Mouse (Mus musculus) heart, embryonic 10.5 days (tissue): Measurements from ENCODE around the gene Dcst2. TPM values are rescaled to one million over a fixed set of nuclear protein-coding genes. Genes with fewer than 3 reads are reported as not detected.

Experiments used
- DNase-seq: peaks from one replicate; pipeline ENCODE4 v3.0.0-alpha.2; 2017; ENCODE audit warnings: low spot score
- H3K27ac ChIP-seq: fragments of 300-500 bp; sonication (generic); 2 replicates; pipeline ENCODE4 v1.5.1; 2016; ENCODE audit warnings: mild to moderate bottlenecking
- H3K27me3 ChIP-seq: fragments of 300-500 bp; sonication (generic); 2 replicates; pipeline ENCODE4 v1.6.1; 2016; ENCODE audit warnings: mild to moderate bottlenecking; ENCODE audit not compliant: poor library complexity, insufficient read depth, severe bottlenecking
- H3K36me3 ChIP-seq: fragments of 300-500 bp; sonication (generic); 2 replicates; pipeline ENCODE4 v1.6.1; 2016; ENCODE audit warnings: mild to moderate bottlenecking, moderate library complexity
- H3K4me1 ChIP-seq: fragments of 300-500 bp; sonication (generic); 2 replicates; pipeline ENCODE4 v1.6.1; 2016; ENCODE audit warnings: mild to moderate bottlenecking
- H3K4me3 ChIP-seq: fragments of 300-500 bp; sonication (generic); 2 replicates; pipeline ENCODE4 v1.5.1; 2016; ENCODE audit warnings: mild to moderate bottlenecking, moderate library complexity
- H3K9me3 ChIP-seq: fragments of 300-500 bp; sonication (generic); 2 replicates; pipeline ENCODE4 v1.6.1; 2016; ENCODE audit warnings: mild to moderate bottlenecking, moderate library complexity
- WGBS: fragments of 180-500 bp; shearing (Covaris S2); methylation state at CpG from one replicate; pipeline ENCODE4 v1.1.7; 2016; 5-methylcytosine and 5-hydroxymethylcytosine counted together
- polyA plus RNA-seq: library from polyadenylated mRNA; unstranded; fragments of >200 nt; fragmentation: Nextera tagmentation; extraction: Ambion mirVana; gene quantifications from 2 replicates; pipeline ENCODE4 v1.2.1, GENCODE M21; 2016

The Dcst2 gene
- polyA plus RNA-seq, 1 experiment from 2014 or later, result 0.05 TPM

GRCm38 (mm10) chr3:89321183-89322130, 40.3 kb upstream of the Dcst2 start:
- Histone ChIP-seq H3K27ac (peak overlapping the region; percentile 47), H3K4me1 (peaks cover 53% of the 10 kb centered on the region), H3K36me3 (no peaks in the 10 kb centered on the region), H3K27me3 (peaks cover 79% of the 10 kb centered on the region), H3K4me3 (peak overlapping the region; percentile 76), H3K9me3 (no peaks in the 10 kb centered on the region)
- DNase-seq, result no peak
- WGBS, result 1% methylated on average over 66 of the region's 66 CpGs

GRCm38 (mm10) chr3:89322131-89322500, 39.7 kb upstream of the Dcst2 start:
- peaks cover 50% of the 10 kb centered on the region for H3K4me1 ChIP-seq
- peak overlapping the region; percentile 76 for H3K4me3 ChIP-seq
- no peaks in the 10 kb centered on the region for H3K9me3 ChIP-seq
- H3K36me3 ChIP-seq, result no peaks in the 10 kb centered on the region
- WGBS, result under 1% methylated on average over 14 of the region's 14 CpGs
- DNase-seq, result no peak
- H3K27ac ChIP-seq, result peak overlapping the region; percentile 64
- peaks cover 82% of the 10 kb centered on the region for H3K27me3 ChIP-seq

GRCm38 (mm10) chr3:89322514-89323165, 39.1 kb upstream of the Dcst2 start, which contains the start of gene Efna3:
Efna3 (minus strand) TSS chr3:89322965.
- Histone ChIP-seq H3K36me3 (no peaks in the 10 kb centered on the region), H3K4me3 (peak within 1 kb of the TSS; percentile 76), H3K27me3 (peaks cover 82% of the 10 kb centered on the region), H3K27ac (peak within 1 kb of the TSS; percentile 64), H3K4me1 (peaks cover 52% of the 10 kb centered on the region), H3K9me3 (no peaks in the 10 kb centered on the region)
- 1% methylated on average over 53 of the region's 53 CpGs for WGBS
- DNase-seq, result no peak

GRCm38 (mm10) chr3:89325882-89326281, 35.9 kb upstream of the Dcst2 start:
- no peak overlapping the region for H3K27ac ChIP-seq
- 81% methylated on average over 8 of the region's 8 CpGs for WGBS
- no peaks in the 10 kb centered on the region for H3K9me3 ChIP-seq
- H3K27me3 ChIP-seq, result peaks cover 65% of the 10 kb centered on the region
- DNase-seq, result no peak
- H3K36me3 ChIP-seq, result no peaks in the 10 kb centered on the region
- peaks cover 48% of the 10 kb centered on the region for H3K4me1 ChIP-seq
- H3K4me3 ChIP-seq, result no peak overlapping the region

GRCm38 (mm10) chr3:89327371-89327870, 34.4 kb upstream of the Dcst2 start:
- 50% methylated on average over 9 of the region's 9 CpGs for WGBS
- no peak for DNase-seq
- Histone ChIP-seq H3K27ac (no peak overlapping the region), H3K4me1 (peaks cover 46% of the 10 kb centered on the region), H3K9me3 (no peaks in the 10 kb centered on the region), H3K36me3 (no peaks in the 10 kb centered on the region), H3K27me3 (peaks cover 50% of the 10 kb centered on the region), H3K4me3 (no peak overlapping the region)

GRCm38 (mm10) chr3:89328623-89329022, 33.2 kb upstream of the Dcst2 start:
- Histone ChIP-seq H3K4me3 (no peak overlapping the region), H3K27me3 (peaks cover 46% of the 10 kb centered on the region), H3K9me3 (no peaks in the 10 kb centered on the region), H3K27ac (peak overlapping the region; percentile 42; the same call in 1 of the 2 replicates), H3K36me3 (peaks cover 11% of the 10 kb centered on the region), H3K4me1 (peaks cover 49% of the 10 kb centered on the region)
- DNase-seq, result no peak
- WGBS, result 8% methylated on average over 4 of the region's 4 CpGs

- 51% methylated on average over 3 of the region's 3 CpGs for WGBS
- H3K4me1 ChIP-seq, result peaks cover 49% of the 10 kb centered on the region
These were observed 31.4 kb upstream of the Dcst2 start for GRCm38 (mm10) chr3:89330346-89330745.

GRCm38 (mm10) chr3:89330948-89331347, 30.8 kb upstream of the Dcst2 start:
- 16% methylated on average over 10 of the region's 10 CpGs for WGBS
- H3K9me3 ChIP-seq, result no peaks in the 10 kb centered on the region
- peaks cover 28% of the 10 kb centered on the region for H3K36me3 ChIP-seq
- H3K27me3 ChIP-seq, result peaks cover 42% of the 10 kb centered on the region
- peaks cover 52% of the 10 kb centered on the region for H3K4me1 ChIP-seq
- 0 out of 2 replicates have a peak overlapping the region, but pooled peaks have one; percentile 12 for H3K4me3 ChIP-seq
- DNase-seq, result peak; percentile 88
- no peak overlapping the region for H3K27ac ChIP-seq

More at GRCm38 (mm10) chr3:89330346-89330745, 31.4 kb upstream of the Dcst2 start:
- H3K27me3 ChIP-seq, result peaks cover 37% of the 10 kb centered on the region
- DNase-seq, result no peak
- no peaks in the 10 kb centered on the region for H3K9me3 ChIP-seq
- no peak overlapping the region for H3K4me3 ChIP-seq
- no peak overlapping the region for H3K27ac ChIP-seq
- H3K36me3 ChIP-seq, result peaks cover 28% of the 10 kb centered on the region

GRCm38 (mm10) chr3:89331561-89331960, 30.2 kb upstream of the Dcst2 start:
- WGBS, result 65% methylated on average over 13 of the region's 13 CpGs
- peaks cover 28% of the 10 kb centered on the region for H3K36me3 ChIP-seq
- peaks cover 38% of the 10 kb centered on the region for H3K27me3 ChIP-seq
- DNase-seq, result no peak
- H3K4me3 ChIP-seq, result no peak overlapping the region
- H3K4me1 ChIP-seq, result peaks cover 58% of the 10 kb centered on the region
- H3K27ac ChIP-seq, result no peak overlapping the region
- H3K9me3 ChIP-seq, result no peaks in the 10 kb centered on the region

GRCm38 (mm10) chr3:89332013-89332412, 29.8 kb upstream of the Dcst2 start:
- H3K4me3 ChIP-seq, result no peak overlapping the region
- peaks cover 35% of the 10 kb centered on the region for H3K27me3 ChIP-seq
- peaks cover 61% of the 10 kb centered on the region for H3K4me1 ChIP-seq
- no peaks in the 10 kb centered on the region for H3K9me3 ChIP-seq
- 55% methylated on average over 10 of the region's 10 CpGs for WGBS
- peaks cover 28% of the 10 kb centered on the region for H3K36me3 ChIP-seq
- no peak for DNase-seq
- no peak overlapping the region for H3K27ac ChIP-seq

- Histone ChIP-seq H3K4me3 (no peak overlapping the region), H3K4me1 (peaks cover 61% of the 10 kb centered on the region)
These were observed 29.3 kb upstream of the Dcst2 start for GRCm38 (mm10) chr3:89332476-89332875.

GRCm38 (mm10) chr3:89333053-89333452, 28.7 kb upstream of the Dcst2 start:
- H3K4me3 ChIP-seq, result no peak overlapping the region
- H3K27ac ChIP-seq, result no peak overlapping the region
- WGBS, result 77% methylated on average over 11 of the region's 11 CpGs
- peaks cover 25% of the 10 kb centered on the region for H3K27me3 ChIP-seq
- H3K36me3 ChIP-seq, result peaks cover 28% of the 10 kb centered on the region
- peaks cover 58% of the 10 kb centered on the region for H3K4me1 ChIP-seq
- no peaks in the 10 kb centered on the region for H3K9me3 ChIP-seq
- no peak for DNase-seq

More at GRCm38 (mm10) chr3:89332476-89332875, 29.3 kb upstream of the Dcst2 start:
- Histone ChIP-seq H3K36me3 (peaks cover 28% of the 10 kb centered on the region), H3K9me3 (no peaks in the 10 kb centered on the region), H3K27ac (no peak overlapping the region), H3K27me3 (peaks cover 30% of the 10 kb centered on the region)
- WGBS, result 61% methylated on average over 12 of the region's 12 CpGs
- no peak for DNase-seq

GRCm38 (mm10) chr3:89336529-89336928, 25.2 kb upstream of the Dcst2 start:
- Histone ChIP-seq H3K9me3 (no peaks in the 10 kb centered on the region), H3K4me1 (peaks cover 61% of the 10 kb centered on the region), H3K27me3 (peaks cover 13% of the 10 kb centered on the region; the same call in 1 of the 2 replicates), H3K4me3 (peak overlapping the region; percentile 85), H3K36me3 (peaks cover 33% of the 10 kb centered on the region), H3K27ac (peak overlapping the region; percentile 95)
- DNase-seq, result no peak
- WGBS, result 12% methylated on average over 6 of the region's 6 CpGs
